Mouse (Mus musculus) leukemia stem cell, adult 10-12 weeks (primary cell): ENCODE results near the gene Pik3cb. TPM values are rescaled to one million over a fixed set of nuclear protein-coding genes. Genes with fewer than 3 reads are reported as not detected.

Experiments used
- polyA plus RNA-seq: library from polyadenylated mRNA; stranded (reverse); fragments of >175 nt; gene quantifications from 2 replicates; pipeline ENCODE4 v1.2.3, GENCODE M21; 2012; ENCODE audit warnings: low replicate concordance

Gene Pik3cb
- polyA plus RNA-seq = 0.52 and 1.3 TPM in 2 replicates

DNA sequence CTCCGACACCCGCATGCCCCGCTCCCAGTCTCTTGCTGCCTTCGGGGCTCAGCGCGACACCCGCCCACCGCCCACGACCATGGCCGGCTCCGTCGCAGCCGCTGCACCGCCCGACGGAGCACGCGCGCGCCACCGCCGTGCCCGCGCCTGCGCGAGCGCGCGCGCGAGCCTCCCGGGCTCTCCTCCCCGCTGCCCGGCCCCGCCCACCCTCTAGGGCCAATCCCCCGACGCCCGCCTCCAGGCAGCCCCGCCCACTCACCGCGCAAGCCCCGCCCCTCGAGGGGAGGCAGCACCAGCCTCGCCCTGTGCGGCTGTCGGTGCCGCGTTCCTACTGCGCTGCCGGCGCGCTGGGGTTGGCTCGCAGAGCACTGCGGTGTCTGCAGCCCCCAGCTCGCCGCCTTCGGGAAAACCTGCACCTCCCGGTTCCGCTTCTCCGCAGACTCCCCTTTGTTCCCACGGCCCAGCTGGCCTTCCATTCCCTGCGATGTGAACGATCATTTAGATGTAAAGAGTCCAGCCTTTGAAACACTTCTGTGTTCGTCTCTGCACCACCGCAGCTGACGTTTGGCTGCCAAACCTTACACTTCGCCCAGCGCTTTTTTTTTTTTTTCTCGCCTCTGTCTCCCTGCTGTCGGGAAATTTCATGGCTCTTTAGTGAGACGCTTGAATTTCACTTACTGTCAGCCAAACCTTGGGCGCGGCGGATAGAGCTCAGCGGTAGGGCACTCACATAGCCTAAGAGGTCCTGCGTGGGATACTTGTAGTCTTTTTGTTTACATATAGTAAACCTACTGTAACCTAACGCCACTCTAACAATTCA is at the start of gene Pik3cb:
Pik3cb (minus strand) TSS at position 559 of the 820 bp plus-strand sequence.

DNA sequence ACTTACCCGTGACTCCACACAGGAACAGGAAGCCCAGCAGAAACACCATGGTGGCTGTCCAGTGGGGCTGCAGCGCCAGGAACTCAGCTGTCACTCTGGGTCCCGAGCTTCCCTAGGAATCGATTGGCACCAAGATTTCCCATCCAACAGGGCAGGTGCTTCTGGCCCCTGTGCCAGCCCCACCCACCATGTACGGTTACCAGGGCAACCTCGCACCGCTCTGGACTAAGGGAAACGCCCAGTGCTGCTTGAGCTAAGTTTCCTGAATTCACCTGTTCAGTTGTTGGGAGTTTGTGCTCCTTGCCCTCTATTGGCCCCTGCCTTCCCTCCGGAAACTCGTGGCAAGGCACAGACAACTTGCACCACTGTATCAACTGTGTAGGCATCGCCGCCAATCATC is 104.8 kb downstream of the Pik3cb start, which contains the start of gene Gm1123:
Gm1123 (minus strand) TSS at position 141 of the 400 bp plus-strand sequence.

Other genes with a start within 250 kb of the Pik3cb start
- not detected in 2 replicates for gene 7420426K07Rik, start 237.5 kb downstream of the Pik3cb start, polyA plus RNA-seq
- gene Foxl2, start 185.3 kb downstream of the Pik3cb start, polyA plus RNA-seq = not detected in 2 replicates
- gene Faim, start 154.2 kb downstream of the Pik3cb start, polyA plus RNA-seq = 4.5 and 5.2 TPM in 2 replicates
- gene Gm1123, start 104.9 kb downstream of the Pik3cb start, polyA plus RNA-seq = not detected in 2 replicates
- not detected in 2 replicates for gene Faiml, start 96.6 kb upstream of the Pik3cb start, polyA plus RNA-seq
- gene Cep70, start 102.7 kb upstream of the Pik3cb start, polyA plus RNA-seq = 0.47 and 1.7 TPM in 2 replicates
- gene Esyt3, start 217.9 kb upstream of the Pik3cb start, polyA plus RNA-seq = not detected in 2 replicates